Mouse (Mus musculus) liver, embryonic 12.5 days (tissue): ENCODE measurements around the gene Slc35g2. TPM values are rescaled to one million over a fixed set of nuclear protein-coding genes. Genes with fewer than 3 reads are reported as not detected.
A peak's percentile ranks its signal among the peaks of the same experiment; 100 is the strongest.

Experiments
- ATAC-seq: fragments of 200-750 bp; cut with Nextera tagmentation; 2 replicates; pipeline ENCODE4 v1.8.0; 2017; ENCODE audit warnings: moderate number of reproducible peaks, mild to moderate bottlenecking, moderate library complexity
- H3K27ac ChIP-seq: fragments of 300-500 bp; sonication (generic); 2 replicates; pipeline ENCODE4 v1.5.1; 2016; ENCODE audit warnings: mild to moderate bottlenecking
- H3K27me3 ChIP-seq: fragments of 300-500 bp; sonication (generic); replicated peaks from 2 replicates; pipeline ENCODE4 v1.6.1; 2016; ENCODE audit warnings: mild to moderate bottlenecking, moderate library complexity
- H3K36me3 ChIP-seq: fragments of 300-500 bp; sonication (generic); 2 replicates; pipeline ENCODE4 v1.6.1; 2016; ENCODE audit warnings: mild to moderate bottlenecking, moderate library complexity
- H3K4me1 ChIP-seq: fragments of 300-500 bp; sonication (generic); 2 replicates; pipeline ENCODE4 v1.6.1; 2016
- H3K4me2 ChIP-seq: fragments of 300-500 bp; sonication (generic); 2 replicates; pipeline ENCODE4 v1.6.1; 2016; ENCODE audit warnings: mild to moderate bottlenecking, moderate library complexity
- H3K4me3 ChIP-seq: fragments of 300-500 bp; sonication (generic); 2 replicates; pipeline ENCODE4 v1.5.1; 2016; ENCODE audit warnings: mild to moderate bottlenecking, moderate library complexity
- H3K9ac ChIP-seq: fragments of 300-500 bp; sonication (generic); 2 replicates; pipeline ENCODE4 v1.6.1; 2016; ENCODE audit warnings: mild to moderate bottlenecking, moderate library complexity
- H3K9me3 ChIP-seq: fragments of 300-500 bp; sonication (generic); replicated peaks from 2 replicates; pipeline ENCODE4 v1.6.1; 2016; ENCODE audit warnings: mild to moderate bottlenecking, moderate library complexity
- WGBS: fragments of 180-500 bp; shearing (Covaris S2); methylation state at CpG from one replicate; pipeline ENCODE4 v1.1.7; 2016; ENCODE audit not compliant: insufficient replicate concordance; 5-methylcytosine and 5-hydroxymethylcytosine counted together
- polyA plus RNA-seq: library from polyadenylated mRNA; unstranded; fragments of >200 nt; fragmentation: Nextera tagmentation; extraction: Ambion mirVana; gene quantifications from 2 replicates; pipeline ENCODE4 v1.2.1, GENCODE M21; 2016

Slc35g2 gene
- polyA plus RNA-seq, 1 experiment from 2014 or later, result 1.5 TPM

GRCm38 (mm10) chr9:100548313-100548712 lies 22.6 kb downstream of the Slc35g2 start:
- H3K9me3 ChIP-seq, result peaks cover 6% of the 10 kb centered on the region
- no peak overlapping the region for H3K4me2 ChIP-seq
- ATAC-seq, result no peak

GRCm38 (mm10) chr9:100546594-100546910 lies 24.3 kb downstream of the Slc35g2 start:
- Histone ChIP-seq H3K9me3 (peaks cover 6% of the 10 kb centered on the region), H3K4me3 (peak overlapping the region; percentile 85), H3K4me1 (peaks cover 27% of the 10 kb centered on the region), H3K9ac (peak overlapping the region; percentile 94), H3K36me3 (peaks cover 7% of the 10 kb centered on the region), H3K27me3 (no peaks in the 10 kb centered on the region), H3K27ac (peak overlapping the region; percentile 78), H3K4me2 (peak overlapping the region; percentile 86)
- ATAC-seq, result peak; percentile 25
- 10% methylated on average over 9 of the region's 9 CpGs for WGBS

More at GRCm38 (mm10) chr9:100548313-100548712, 22.6 kb downstream of the Slc35g2 start:
- Histone ChIP-seq H3K4me3 (no peak overlapping the region), H3K9ac (no peak overlapping the region), H3K27me3 (no peaks in the 10 kb centered on the region), H3K27ac (no peak overlapping the region), H3K36me3 (peaks cover 7% of the 10 kb centered on the region), H3K4me1 (peaks cover 25% of the 10 kb centered on the region)
- WGBS, result 78% methylated on average over 2 of the region's 2 CpGs

- Histone ChIP-seq H3K27me3 (no peaks in the 10 kb centered on the region), H3K4me2 (peak within 1 kb of the TSS; percentile 86), H3K4me1 (peaks cover 32% of the 10 kb centered on the region), H3K9me3 (peaks cover 6% of the 10 kb centered on the region), H3K9ac (peak within 1 kb of the TSS; percentile 94), H3K27ac (peak within 1 kb of the TSS; percentile 85), H3K36me3 (peaks cover 7% of the 10 kb centered on the region), H3K4me3 (peak within 1 kb of the TSS; percentile 85)
- WGBS, result under 1% methylated on average over 92 of the region's 93 CpGs
- ATAC-seq, result peak; percentile 99
Observed at GRCm38 (mm10) chr9:100545715-100546593, 24.9 kb downstream of the Slc35g2 start, which contains the start of gene Nck1. Gene Nck1, minus strand, starts transcription at chr9:100546134.

DNA sequence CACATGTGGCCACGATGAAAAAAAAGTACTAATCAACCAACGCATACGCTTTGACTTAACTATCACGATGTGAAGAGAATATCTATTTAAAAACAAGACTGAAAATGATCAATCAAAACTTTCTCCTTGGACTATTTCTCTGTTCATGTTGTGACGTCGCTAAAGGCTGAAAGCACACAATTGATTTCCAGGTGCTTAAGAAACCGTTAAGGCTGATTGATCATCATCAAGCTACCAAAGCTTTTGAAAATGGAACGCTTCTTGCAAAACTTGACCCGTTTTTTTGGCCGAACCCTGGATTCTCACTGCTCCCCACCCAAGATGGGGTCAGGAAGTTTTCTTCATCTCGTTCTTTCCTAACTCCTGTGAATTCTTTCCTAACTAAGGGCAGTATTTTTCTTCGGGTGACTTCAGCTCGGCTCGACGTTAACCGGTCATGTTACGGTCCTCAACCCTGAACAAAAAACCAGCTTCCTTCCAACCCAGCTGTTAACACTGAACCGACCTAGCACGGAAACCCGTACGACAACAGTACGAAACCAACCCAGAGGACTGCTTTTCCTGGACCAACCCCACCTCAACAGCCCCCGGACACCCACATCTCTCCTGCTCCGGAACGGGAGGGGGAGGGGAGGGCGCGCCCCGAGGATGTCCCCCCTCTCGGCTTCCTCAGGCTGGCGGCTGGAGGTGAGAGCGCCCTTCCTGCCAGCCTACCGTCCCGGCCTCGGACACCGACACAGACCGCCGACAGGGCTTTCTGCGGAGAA lies 25.8 kb downstream of the Slc35g2 start:
- Histone ChIP-seq H3K4me1 (peaks cover 39% of the 10 kb centered on the region), H3K4me2 (peak overlapping the region; percentile 86), H3K27me3 (no peaks in the 10 kb centered on the region), H3K9me3 (peaks cover 6% of the 10 kb centered on the region), H3K9ac (peak overlapping the region; percentile 94), H3K4me3 (peak overlapping the region; percentile 85), H3K27ac (peak overlapping the region; percentile 85), H3K36me3 (peaks cover 7% of the 10 kb centered on the region)
- WGBS, result under 1% methylated on average over 38 of the region's 38 CpGs
- ATAC-seq, result no peak

GRCm38 (mm10) chr9:100535618-100536262 lies 35.1 kb downstream of the Slc35g2 start:
- no peak overlapping the region for H3K27ac ChIP-seq
- no peak overlapping the region for H3K4me3 ChIP-seq
- no peak overlapping the region for H3K4me2 ChIP-seq
- H3K4me1 ChIP-seq, result peaks cover 49% of the 10 kb centered on the region
- 62% methylated on average over 2 of the region's 2 CpGs for WGBS
- no peaks in the 10 kb centered on the region for H3K9me3 ChIP-seq
- H3K27me3 ChIP-seq, result no peaks in the 10 kb centered on the region
- H3K9ac ChIP-seq, result no peak overlapping the region
- H3K36me3 ChIP-seq, result no peaks in the 10 kb centered on the region; the same call in 1 of the 2 replicates
- ATAC-seq, result peak; percentile 72

DNA sequence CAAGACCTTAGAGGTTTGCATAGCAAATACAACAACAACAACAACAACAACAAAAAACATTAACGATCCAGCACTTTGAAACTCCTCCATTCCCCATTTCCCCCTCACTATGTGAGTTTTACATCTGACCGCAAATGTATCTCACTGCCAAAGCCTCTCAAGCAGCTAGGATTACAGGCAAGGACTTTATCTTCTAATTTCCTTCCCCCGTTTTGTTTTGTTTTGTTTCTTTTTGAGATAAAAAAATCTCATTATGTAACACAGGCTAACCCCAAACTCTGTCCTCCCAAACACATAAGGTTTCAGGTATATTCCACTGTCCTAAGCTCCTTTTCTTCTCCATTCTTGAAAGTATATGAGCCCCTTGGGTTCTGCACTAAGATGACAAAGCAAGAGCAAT lies 36.2 kb downstream of the Slc35g2 start:
- peaks cover 51% of the 10 kb centered on the region for H3K4me1 ChIP-seq
- H3K4me3 ChIP-seq, result no peak overlapping the region
- H3K36me3 ChIP-seq, result no peaks in the 10 kb centered on the region
- no peak overlapping the region for H3K9ac ChIP-seq
- no peaks in the 10 kb centered on the region for H3K27me3 ChIP-seq
- no peak for ATAC-seq
- no peaks in the 10 kb centered on the region for H3K9me3 ChIP-seq
- H3K4me2 ChIP-seq, result no peak overlapping the region
- no peak overlapping the region for H3K27ac ChIP-seq
- WGBS, result 56% methylated on average over 3 of the region's 3 CpGs

- Histone ChIP-seq H3K36me3 (no peaks in the 10 kb centered on the region), H3K27me3 (no peaks in the 10 kb centered on the region), H3K27ac (peak overlapping the region; percentile 41; the same call in 1 of the 2 replicates), H3K4me1 (peaks cover 52% of the 10 kb centered on the region), H3K9me3 (no peaks in the 10 kb centered on the region), H3K9ac (no peak overlapping the region), H3K4me3 (no peak overlapping the region), H3K4me2 (0 out of 2 replicates have a peak overlapping the region, but pooled peaks have one; percentile 8)
- ATAC-seq, result peak; percentile 50; the same call in 1 of the 2 replicates
- WGBS, result 28% methylated on average over 3 of the region's 3 CpGs
Observed at GRCm38 (mm10) chr9:100532847-100533505, 37.9 kb downstream of the Slc35g2 start.

DNA sequence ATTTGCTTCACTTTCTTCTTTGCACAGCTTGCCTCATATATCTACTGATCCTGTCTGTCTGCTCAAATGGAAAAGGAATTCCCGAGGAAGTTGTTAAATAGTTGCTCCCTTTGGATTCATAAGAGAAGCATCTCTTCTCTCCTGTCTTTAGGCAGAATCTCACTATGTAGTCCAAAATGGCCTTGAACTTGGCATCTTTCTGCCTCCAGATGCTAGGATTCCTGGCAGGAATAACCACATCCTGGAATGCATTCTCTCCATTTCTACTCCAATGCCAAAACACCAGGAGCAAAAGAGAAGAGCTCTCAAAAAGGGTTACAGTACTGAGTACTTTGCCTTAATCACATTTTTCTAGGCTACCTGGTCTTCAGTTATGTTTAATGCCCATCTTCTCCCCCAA lies 39.6 kb downstream of the Slc35g2 start:
- H3K9ac ChIP-seq, result no peak overlapping the region
- ATAC-seq, result no peak
- WGBS, result 42% methylated on average over 1 of the region's 1 CpGs
- peaks cover 43% of the 10 kb centered on the region for H3K4me1 ChIP-seq
- no peak overlapping the region for H3K4me2 ChIP-seq
- H3K27ac ChIP-seq, result no peak overlapping the region
- H3K9me3 ChIP-seq, result no peaks in the 10 kb centered on the region
- no peak overlapping the region for H3K4me3 ChIP-seq
- no peaks in the 10 kb centered on the region for H3K27me3 ChIP-seq
- no peaks in the 10 kb centered on the region for H3K36me3 ChIP-seq

DNA sequence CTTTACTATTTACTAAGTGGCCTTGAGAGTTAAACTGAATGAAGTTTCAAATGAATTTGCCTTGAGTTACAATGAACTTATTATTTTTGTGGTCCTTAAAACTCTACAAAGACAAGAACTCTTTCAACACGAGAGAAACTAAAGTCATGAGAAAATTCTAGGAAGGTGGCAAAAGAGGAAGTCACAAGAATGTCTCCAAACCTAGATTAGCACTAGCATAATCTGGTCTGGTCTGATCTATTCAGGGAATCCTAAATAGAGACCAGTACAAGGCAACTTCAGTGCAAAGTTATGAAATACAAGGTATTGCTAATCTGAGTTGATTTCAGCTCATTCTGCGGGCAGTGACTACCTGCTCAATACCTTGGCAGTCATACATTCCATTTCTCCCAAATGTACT lies 45.7 kb downstream of the Slc35g2 start:
- Histone ChIP-seq H3K27me3 (no peaks in the 10 kb centered on the region), H3K9me3 (no peaks in the 10 kb centered on the region), H3K9ac (no peak overlapping the region), H3K27ac (no peak overlapping the region), H3K36me3 (no peaks in the 10 kb centered on the region), H3K4me2 (no peak overlapping the region), H3K4me1 (peaks cover 46% of the 10 kb centered on the region), H3K4me3 (no peak overlapping the region)
- 30% methylated on average over 2 of the region's 2 CpGs for whole genome bisulfite sequencing
- ATAC-seq, result no peak

GRCm38 (mm10) chr9:100522029-100522428 lies 48.9 kb downstream of the Slc35g2 start:
- WGBS, result 42% methylated on average over 2 of the region's 2 CpGs
- no peak overlapping the region for H3K27ac ChIP-seq
- H3K4me1 ChIP-seq, result peaks cover 41% of the 10 kb centered on the region

GRCm38 (mm10) chr9:100520586-100520985 lies 50.3 kb downstream of the Slc35g2 start:
- Histone ChIP-seq H3K4me3 (no peak overlapping the region), H3K4me1 (peaks cover 34% of the 10 kb centered on the region), H3K27me3 (no peaks in the 10 kb centered on the region), H3K4me2 (no peak overlapping the region), H3K36me3 (no peaks in the 10 kb centered on the region), H3K27ac (no peak overlapping the region), H3K9me3 (no peaks in the 10 kb centered on the region), H3K9ac (no peak overlapping the region)
- WGBS, result 2% methylated on average over 2 of the region's 2 CpGs
- ATAC-seq, result 0 out of 2 replicates have a peak, but pooled peaks have one; percentile 32

More at GRCm38 (mm10) chr9:100522029-100522428, 48.9 kb downstream of the Slc35g2 start:
- no peak for ATAC-seq
- Histone ChIP-seq H3K27me3 (no peaks in the 10 kb centered on the region), H3K36me3 (no peaks in the 10 kb centered on the region), H3K4me2 (no peak overlapping the region), H3K9ac (no peak overlapping the region), H3K9me3 (no peaks in the 10 kb centered on the region), H3K4me3 (no peak overlapping the region)
